Mouse (Mus musculus) stomach, embryonic 14.5 days (tissue): ENCODE measurements around the gene Pccb. TPM values are rescaled to one million over a fixed set of nuclear protein-coding genes. Genes with fewer than 3 reads are reported as not detected.
A peak's percentile ranks its signal among the peaks of the same experiment; 100 is the strongest.

Source experiments
- ATAC-seq: fragments of 200-750 bp; cut with Nextera tagmentation; 2 replicates; pipeline ENCODE4 v1.8.0; 2017; ENCODE audit warnings: low read depth, moderate TSS enrichment; ENCODE audit not compliant: insufficient number of reproducible peaks, insufficient read depth, low FRiP score
- H3K27ac ChIP-seq: fragments of 300-500 bp; sonication (generic); 2 replicates; pipeline ENCODE4 v1.5.1; 2014; ENCODE audit warnings: mild to moderate bottlenecking, low read length, moderate library complexity, mixed read lengths
- H3K27me3 ChIP-seq: fragments of 300-500 bp; sonication (generic); 2 replicates; pipeline ENCODE4 v1.6.1; 2014; ENCODE audit warnings: low read length, control low read depth, mixed read lengths; ENCODE audit not compliant: control insufficient read depth, insufficient read depth
- H3K36me3 ChIP-seq: fragments of 300-500 bp; sonication (generic); 2 replicates; pipeline ENCODE4 v1.6.1; 2014; ENCODE audit warnings: mild to moderate bottlenecking, control low read depth, low read length, moderate library complexity, mixed read lengths; ENCODE audit not compliant: control insufficient read depth, insufficient read depth
- H3K4me1 ChIP-seq: fragments of 300-500 bp; sonication (generic); 2 replicates; pipeline ENCODE4 v1.6.1; 2014; ENCODE audit warnings: low read length, control low read depth, mixed read lengths; ENCODE audit not compliant: control insufficient read depth, insufficient read depth
- H3K4me2 ChIP-seq: fragments of 300-500 bp; sonication (generic); replicated peaks from 2 replicates; pipeline ENCODE4 v1.6.1; 2014; ENCODE audit warnings: low read depth, low read length, control low read depth
- H3K4me3 ChIP-seq: fragments of 300-500 bp; sonication (generic); 2 replicates; pipeline ENCODE4 v1.5.1; 2014; ENCODE audit warnings: low read depth, low read length, control low read depth
- H3K9ac ChIP-seq: fragments of 300-500 bp; sonication (generic); replicated peaks from 2 replicates; pipeline ENCODE4 v1.6.1; 2014; ENCODE audit warnings: low read depth, mild to moderate bottlenecking, control low read depth, low read length, moderate library complexity, mixed read lengths
- H3K9me3 ChIP-seq: fragments of 300-500 bp; sonication (generic); 2 replicates; pipeline ENCODE4 v1.6.1; 2016; ENCODE audit warnings: low read depth, low read length, control low read depth; ENCODE audit not compliant: control insufficient read depth
- WGBS: fragments of 180-500 bp; shearing (Covaris S2); extraction: QIAGEN DNeasy Blood & Tissue Kit; methylation state at CpG from one replicate; pipeline ENCODE4 v1.1.7; 2014; 5-methylcytosine and 5-hydroxymethylcytosine counted together
- polyA plus RNA-seq: library from polyadenylated mRNA; unstranded; fragments of >200 nt; fragmentation: Nextera tagmentation; extraction: Ambion mirVana; gene quantifications from 2 replicates; pipeline ENCODE4 v1.2.1, GENCODE M21; 2014

The Pccb gene
- polyA plus RNA-seq, 1 experiment from 2014 or later, result 27.1 TPM

GRCm38 (mm10) chr9:101057156-101057555 lies 22.5 kb upstream of the Pccb start:
- H3K27me3 ChIP-seq, result no peaks in the 10 kb centered on the region
- H3K4me2 ChIP-seq, result no peak overlapping the region
- H3K9ac ChIP-seq, result no peak overlapping the region
- no peak overlapping the region for H3K27ac ChIP-seq
- H3K4me3 ChIP-seq, result no peak overlapping the region
- ATAC-seq, result no peak
- WGBS, result 88% methylated on average over 4 of the region's 4 CpGs
- no peaks in the 10 kb centered on the region for H3K36me3 ChIP-seq
- no peaks in the 10 kb centered on the region for H3K9me3 ChIP-seq
- H3K4me1 ChIP-seq, result no peaks in the 10 kb centered on the region

- no peaks in the 10 kb centered on the region for H3K36me3 ChIP-seq
- H3K4me2 ChIP-seq, result no peak overlapping the region
- no peak overlapping the region for H3K27ac ChIP-seq
These were observed 18.6 kb upstream of the Pccb start for GRCm38 (mm10) chr9:101053279-101053678.

GRCm38 (mm10) chr9:101052691-101053090 lies 18.0 kb upstream of the Pccb start:
- H3K27me3 ChIP-seq, result no peaks in the 10 kb centered on the region
- H3K27ac ChIP-seq, result no peak overlapping the region
- H3K4me2 ChIP-seq, result no peak overlapping the region
- no peaks in the 10 kb centered on the region for H3K4me1 ChIP-seq
- no peak overlapping the region for H3K9ac ChIP-seq
- no peaks in the 10 kb centered on the region for H3K36me3 ChIP-seq
- no peak overlapping the region for H3K4me3 ChIP-seq
- ATAC-seq, result no peak
- 63% methylated on average over 6 of the region's 6 CpGs for WGBS
- no peaks in the 10 kb centered on the region for H3K9me3 ChIP-seq

More at GRCm38 (mm10) chr9:101053279-101053678, 18.6 kb upstream of the Pccb start:
- no peaks in the 10 kb centered on the region for H3K27me3 ChIP-seq
- H3K4me1 ChIP-seq, result no peaks in the 10 kb centered on the region
- WGBS, result 62% methylated on average over 14 of the region's 14 CpGs
- H3K9ac ChIP-seq, result no peak overlapping the region
- H3K9me3 ChIP-seq, result no peaks in the 10 kb centered on the region
- no peak overlapping the region for H3K4me3 ChIP-seq
- ATAC-seq, result no peak

GRCm38 (mm10) chr9:101052007-101052406 lies 17.3 kb upstream of the Pccb start:
- Histone ChIP-seq H3K4me3 (no peak overlapping the region), H3K9me3 (no peaks in the 10 kb centered on the region), H3K36me3 (no peaks in the 10 kb centered on the region), H3K9ac (no peak overlapping the region), H3K27me3 (no peaks in the 10 kb centered on the region), H3K4me1 (no peaks in the 10 kb centered on the region), H3K27ac (no peak overlapping the region), H3K4me2 (no peak overlapping the region)
- WGBS, result 81% methylated on average over 3 of the region's 3 CpGs
- ATAC-seq, result no peak

GRCm38 (mm10) chr9:101045710-101046338 lies 11.1 kb upstream of the Pccb start:
- Histone ChIP-seq H3K4me3 (no peak overlapping the region), H3K27ac (peak overlapping the region; percentile 10; the same call in 1 of the 2 replicates), H3K9ac (no peak overlapping the region), H3K4me2 (peak overlapping the region; percentile 18; the same call in 1 of the 2 replicates), H3K4me1 (peaks cover 13% of the 10 kb centered on the region; the same call in 1 of the 2 replicates), H3K9me3 (no peaks in the 10 kb centered on the region), H3K27me3 (no peaks in the 10 kb centered on the region), H3K36me3 (no peaks in the 10 kb centered on the region)
- peak; percentile 53; the same call in 1 of the 2 replicates for ATAC-seq
- 27% methylated on average over 15 of the region's 15 CpGs for WGBS

GRCm38 (mm10) chr9:101042249-101042648 lies 7.6 kb upstream of the Pccb start:
- Histone ChIP-seq H3K4me3 (no peak overlapping the region), H3K4me2 (no peak overlapping the region), H3K36me3 (no peaks in the 10 kb centered on the region), H3K9me3 (no peaks in the 10 kb centered on the region), H3K4me1 (peaks cover 14% of the 10 kb centered on the region; the same call in 1 of the 2 replicates), H3K27me3 (no peaks in the 10 kb centered on the region), H3K27ac (no peak overlapping the region), H3K9ac (no peak overlapping the region)
- 81% methylated on average over 9 of the region's 9 CpGs for whole genome bisulfite sequencing
- no peak for ATAC-seq

- H3K9ac ChIP-seq, result no peak overlapping the region
- H3K4me1 ChIP-seq, result peaks cover 15% of the 10 kb centered on the region; the same call in 1 of the 2 replicates
- H3K27me3 ChIP-seq, result no peaks in the 10 kb centered on the region
- H3K36me3 ChIP-seq, result no peaks in the 10 kb centered on the region
- ATAC-seq, result no peak
- no peak overlapping the region for H3K4me3 ChIP-seq
- no peaks in the 10 kb centered on the region for H3K9me3 ChIP-seq
- H3K27ac ChIP-seq, result no peak overlapping the region
- no peak overlapping the region for H3K4me2 ChIP-seq
- WGBS, result 71% methylated on average over 5 of the region's 5 CpGs
These were observed 6.8 kb upstream of the Pccb start for GRCm38 (mm10) chr9:101041508-101041907.

GRCm38 (mm10) chr9:101038634-101039033 lies 3.9 kb upstream of the Pccb start:
- 29% methylated on average over 5 of the region's 5 CpGs for WGBS
- no peak overlapping the region for H3K27ac ChIP-seq
- peaks cover 8% of the 10 kb centered on the region; the same call in 1 of the 2 replicates for H3K4me1 ChIP-seq
- no peak for ATAC-seq
- no peak overlapping the region for H3K4me2 ChIP-seq
- H3K9me3 ChIP-seq, result no peaks in the 10 kb centered on the region
- no peaks in the 10 kb centered on the region for H3K36me3 ChIP-seq
- H3K27me3 ChIP-seq, result no peaks in the 10 kb centered on the region
- H3K4me3 ChIP-seq, result no peak overlapping the region
- H3K9ac ChIP-seq, result no peak overlapping the region

- H3K4me3 ChIP-seq, result no peak overlapping the region
- no peak overlapping the region for H3K9ac ChIP-seq
- ATAC-seq, result no peak
- WGBS, result 36% methylated on average over 7 of the region's 7 CpGs
- H3K27ac ChIP-seq, result peak overlapping the region; percentile 24; the same call in 1 of the 2 replicates
- H3K27me3 ChIP-seq, result no peaks in the 10 kb centered on the region
- no peaks in the 10 kb centered on the region for H3K36me3 ChIP-seq
- H3K4me1 ChIP-seq, result peaks cover 12% of the 10 kb centered on the region; the same call in 1 of the 2 replicates
- no peaks in the 10 kb centered on the region for H3K9me3 ChIP-seq
- no peak overlapping the region for H3K4me2 ChIP-seq
These were observed 2.7 kb upstream of the Pccb start for GRCm38 (mm10) chr9:101037396-101037795.
